Mouse (Mus musculus): ENCODE data around the gene Aurka.

The Aurka gene

GRCm38 (mm10) chr2:172381341-172381740, 11.0 kb upstream of the Aurka start:
- no peak for DNase-seq (ENCODE audit: low spot score in 2 of 2)

GRCm38 (mm10) chr2:172380513-172380912, 10.2 kb upstream of the Aurka start:
- DNase-seq (ENCODE audit: low spot score in 2 of 2), result no peak

GRCm38 (mm10) chr2:172378332-172378731, 8.0 kb upstream of the Aurka start:
- no peak for DNase-seq (ENCODE audit: low spot score in 2 of 2)

GRCm38 (mm10) chr2:172376999-172377515, 6.7 kb upstream of the Aurka start:
- no peak for DNase-seq (ENCODE audit: low spot score in 2 of 2)

GRCm38 (mm10) chr2:172376551-172376950, 6.2 kb upstream of the Aurka start:
- no peak for DNase-seq (ENCODE audit: low spot score in 2 of 2)

- no peak for DNase-seq (ENCODE audit: low spot score in 2 of 2)
Measured at GRCm38 (mm10) chr2:172371258-172371657, 923 bp upstream of the Aurka start.

GRCm38 (mm10) chr2:172363176-172363575, 7.2 kb downstream of the Aurka start:
- no peak for DNase-seq (ENCODE audit: low spot score in 2 of 2)

GRCm38 (mm10) chr2:172355833-172356232, 14.5 kb downstream of the Aurka start:
- no peak for DNase-seq (ENCODE audit: low spot score in 2 of 2)

GRCm38 (mm10) chr2:172354761-172355160, 15.6 kb downstream of the Aurka start:
- DNase-seq (ENCODE audit: low spot score in 2 of 2), result no peak

- DNase-seq (ENCODE audit: low spot score in 2 of 2), result no peak
Measured at GRCm38 (mm10) chr2:172353218-172353617, 17.1 kb downstream of the Aurka start.

- no peak for DNase-seq (ENCODE audit: low spot score in 2 of 2)
Measured at GRCm38 (mm10) chr2:172350773-172351172, 19.6 kb downstream of the Aurka start.

- DNase-seq (ENCODE audit: low spot score in 2 of 2), result no peak
Measured at GRCm38 (mm10) chr2:172349776-172350175, 20.6 kb downstream of the Aurka start.

- no peak for DNase-seq (ENCODE audit: low spot score in 2 of 2)
Measured at GRCm38 (mm10) chr2:172348297-172348950, 21.9 kb downstream of the Aurka start.

GRCm38 (mm10) chr2:172346933-172347611, 23.3 kb downstream of the Aurka start:
- DNase-seq (ENCODE audit: low spot score in 2 of 2), result no peak

- DNase-seq (ENCODE audit: low spot score in 2 of 2), result peak; percentile 20 to 37
Measured at GRCm38 (mm10) chr2:172346034-172346929, 24.1 kb downstream of the Aurka start.

- peak; percentile 91 to 97 for DNase-seq (ENCODE audit: low spot score in 2 of 2)
Measured at GRCm38 (mm10) chr2:172345258-172345738, 25.0 kb downstream of the Aurka start, which contains the start of gene Fam210b. TSS of gene Fam210b (plus strand) at chr2:172345565.

- no peak for DNase-seq (ENCODE audit: low spot score in 2 of 2)
Measured at GRCm38 (mm10) chr2:172344669-172345068, 25.7 kb downstream of the Aurka start.

- no peak for DNase-seq (ENCODE audit: low spot score in 2 of 2)
Measured at GRCm38 (mm10) chr2:172343751-172344150, 26.6 kb downstream of the Aurka start.

- DNase-seq (ENCODE audit: low spot score in 2 of 2), result no peak
Measured at GRCm38 (mm10) chr2:172341606-172342005, 28.7 kb downstream of the Aurka start.

- DNase-seq (ENCODE audit: low spot score in 2 of 2), result no peak
Measured at GRCm38 (mm10) chr2:172340936-172341335, 29.4 kb downstream of the Aurka start.

GRCm38 (mm10) chr2:172338206-172338942, 32.0 kb downstream of the Aurka start:
- DNase-seq (ENCODE audit: low spot score in 2 of 2), result no peak

All from urinary bladder, adult 18-20 months (tissue).